Mouse (Mus musculus) embryo, embryonic 11 days (tissue): ENCODE results near the gene Pdcd4.

Experiments used
- DNase-seq: peaks from one replicate; pipeline ENCODE4 v3.0.0-alpha.2; 2015

Pdcd4 gene

DNA sequence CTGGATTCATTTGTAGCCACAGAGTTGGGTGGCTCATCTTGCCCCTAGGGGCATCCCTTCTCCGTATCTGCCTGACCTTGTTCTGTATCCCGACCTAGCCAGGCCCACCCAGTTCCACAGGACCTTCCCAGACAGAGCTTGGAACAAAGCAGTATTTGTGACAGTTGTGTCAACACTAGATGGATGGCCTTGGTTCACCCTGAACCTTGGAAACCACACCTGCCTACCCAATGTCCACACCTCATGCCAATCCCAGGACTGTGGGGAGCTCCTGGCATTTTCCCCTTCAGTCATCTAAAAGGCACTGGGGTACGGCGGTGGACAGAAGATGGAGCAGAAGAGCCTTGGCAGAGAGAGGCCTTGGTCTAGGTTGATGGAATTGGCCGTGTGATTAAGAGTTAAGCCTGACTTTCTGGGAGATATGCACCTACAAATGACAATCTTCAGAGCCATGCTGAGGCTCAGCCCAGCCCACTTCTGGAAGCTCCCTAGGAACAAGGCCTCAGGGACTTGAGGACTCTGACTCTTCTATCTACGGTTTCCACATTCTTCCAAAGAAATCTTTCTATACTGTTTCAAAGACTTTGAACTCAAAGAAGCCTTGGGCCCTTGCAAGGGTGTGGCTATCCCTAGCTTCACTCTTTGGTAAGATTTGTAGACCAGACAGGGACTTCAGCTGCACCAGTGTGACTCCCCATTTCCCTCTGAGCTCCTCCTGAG lies 18.9 kb upstream of the Pdcd4 start:
- DNase-seq, result no peak

DNA sequence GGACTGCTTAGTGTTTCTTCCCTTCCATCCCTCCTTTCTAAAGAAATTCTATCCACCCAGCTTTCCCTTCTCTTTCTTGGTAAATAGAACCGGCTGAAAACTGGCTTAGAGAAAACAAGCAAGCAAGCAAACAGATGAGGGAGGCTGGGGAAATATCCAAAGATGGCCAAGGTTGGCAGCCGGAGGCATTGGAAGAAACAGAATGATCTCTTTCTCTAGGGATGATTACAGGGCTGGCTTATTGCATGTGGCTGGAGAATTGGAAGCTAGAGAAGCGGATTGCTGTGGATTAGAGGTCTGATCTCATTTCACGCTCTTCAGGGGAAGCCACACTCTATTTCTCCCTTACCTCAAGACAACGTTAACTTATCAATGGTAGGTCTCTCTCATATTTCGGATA lies 16.8 kb upstream of the Pdcd4 start:
- DNase-seq, result no peak

DNA sequence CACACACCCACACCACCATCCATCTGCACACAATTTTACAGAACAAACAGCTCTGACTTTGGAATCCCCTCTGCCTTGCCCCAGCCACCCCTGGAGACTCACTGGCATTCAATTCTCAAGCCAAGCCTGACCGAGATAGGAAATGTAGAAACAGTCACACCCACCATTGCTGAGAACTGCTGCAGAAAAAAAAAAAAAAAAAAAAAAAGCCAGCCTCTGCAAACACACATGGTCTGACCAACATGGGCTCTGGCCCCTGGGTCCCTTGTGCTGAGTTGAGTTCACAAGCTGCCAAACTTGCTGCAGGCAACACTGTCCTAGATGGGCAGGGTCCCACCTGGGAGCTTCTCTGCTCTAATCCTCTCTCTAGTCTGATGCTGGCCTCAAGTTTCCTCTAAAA lies 14.3 kb upstream of the Pdcd4 start:
- DNase-seq, result no peak

DNA sequence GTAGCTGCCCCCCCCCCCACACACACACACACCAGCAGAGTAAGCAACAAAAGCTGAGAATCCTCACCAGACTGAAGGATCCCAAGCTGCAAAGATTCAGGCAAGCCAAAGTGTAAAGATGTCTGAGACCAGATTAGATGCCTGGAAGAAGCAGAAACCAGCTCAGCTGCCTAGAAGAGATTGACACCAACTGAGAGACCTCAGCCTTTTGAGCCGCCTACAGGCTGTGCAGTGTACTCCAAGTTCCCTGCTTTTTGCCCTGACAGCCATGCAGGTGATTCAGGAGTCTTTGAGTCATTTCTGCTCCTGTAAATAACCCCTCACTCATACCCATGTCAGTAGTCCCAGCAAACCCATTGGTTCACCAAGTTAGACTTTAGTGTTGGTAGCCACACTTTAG lies 11.6 kb upstream of the Pdcd4 start:
- no peak for DNase-seq

DNA sequence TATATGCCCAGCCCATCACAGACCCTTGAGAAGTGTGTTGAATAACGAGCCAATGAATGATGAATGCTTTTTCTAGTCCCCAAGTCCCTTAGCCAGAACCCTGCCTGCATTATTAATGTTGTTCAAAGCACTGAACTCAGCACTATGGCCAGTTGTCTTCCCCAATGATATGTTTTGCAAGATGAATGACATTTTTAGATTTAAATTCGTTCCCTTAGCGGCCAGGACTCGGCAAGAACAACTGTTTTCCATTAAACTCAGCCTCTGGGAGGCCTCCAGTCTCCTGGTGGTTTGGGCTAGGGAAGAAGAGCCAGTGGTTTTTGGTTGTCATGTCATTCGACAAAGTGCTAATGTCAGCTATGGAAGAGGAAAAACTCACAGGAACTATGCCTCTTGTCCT lies 10.2 kb upstream of the Pdcd4 start:
- DNase-seq, result no peak

DNA sequence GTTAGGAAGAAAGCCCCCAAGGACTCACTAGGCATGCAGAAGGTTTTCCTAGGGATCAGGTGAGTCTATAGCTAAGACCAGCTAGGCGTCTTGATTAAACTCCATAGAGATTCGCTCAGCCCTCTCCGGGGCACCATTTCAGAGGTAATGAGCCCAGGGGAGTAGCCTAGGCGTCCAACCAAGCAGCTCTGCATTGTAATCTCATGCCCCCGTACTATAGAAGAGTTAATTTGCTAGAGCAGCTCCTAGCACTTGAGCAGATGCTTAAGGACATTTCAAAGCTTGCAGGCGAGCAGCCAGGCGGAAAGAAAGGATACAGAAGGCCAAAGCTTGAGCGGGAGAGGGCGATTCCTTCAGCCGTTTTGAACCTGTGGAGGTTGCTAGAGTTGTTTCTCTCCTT lies 6.6 kb upstream of the Pdcd4 start:
- DNase-seq, result no peak

DNA sequence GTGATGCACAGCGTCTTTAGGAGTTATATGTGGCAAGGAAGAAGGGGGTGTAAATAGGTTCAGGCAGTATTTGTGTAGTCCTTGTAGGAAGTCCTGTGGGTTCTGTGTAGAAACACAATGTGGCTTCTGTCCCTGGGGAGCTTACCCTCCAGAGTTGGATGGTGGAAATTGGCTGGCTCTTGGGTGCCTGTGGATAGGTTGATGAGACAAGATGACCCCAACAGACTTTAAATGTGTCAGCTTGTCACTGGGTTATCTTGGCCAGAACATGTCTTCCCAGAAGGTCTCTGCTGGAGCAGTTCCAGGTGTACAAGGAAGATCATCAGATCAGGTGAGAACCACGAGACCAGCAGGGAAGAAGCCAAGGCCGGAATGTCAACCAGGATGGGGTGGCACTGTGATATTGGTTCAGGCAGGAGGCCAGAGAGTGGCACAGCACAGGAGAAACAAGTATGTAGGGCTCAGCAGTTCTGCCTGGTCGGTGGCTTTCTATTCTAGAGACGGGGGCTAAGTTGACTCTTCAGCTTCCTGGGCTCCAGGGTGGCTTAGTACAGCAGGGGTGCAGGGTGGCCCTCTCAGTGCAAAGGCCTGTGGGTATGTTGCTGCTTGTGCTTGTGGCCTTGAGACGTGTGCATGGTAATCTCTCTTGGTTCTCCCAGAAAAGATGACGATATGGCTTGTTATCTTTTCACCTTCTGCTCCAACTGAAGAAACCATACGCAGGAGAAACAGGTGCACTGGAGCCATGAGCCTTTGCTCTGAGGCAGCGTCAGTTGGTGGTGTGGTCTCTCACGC lies 5.3 kb upstream of the Pdcd4 start:
- DNase-seq, result no peak

DNA sequence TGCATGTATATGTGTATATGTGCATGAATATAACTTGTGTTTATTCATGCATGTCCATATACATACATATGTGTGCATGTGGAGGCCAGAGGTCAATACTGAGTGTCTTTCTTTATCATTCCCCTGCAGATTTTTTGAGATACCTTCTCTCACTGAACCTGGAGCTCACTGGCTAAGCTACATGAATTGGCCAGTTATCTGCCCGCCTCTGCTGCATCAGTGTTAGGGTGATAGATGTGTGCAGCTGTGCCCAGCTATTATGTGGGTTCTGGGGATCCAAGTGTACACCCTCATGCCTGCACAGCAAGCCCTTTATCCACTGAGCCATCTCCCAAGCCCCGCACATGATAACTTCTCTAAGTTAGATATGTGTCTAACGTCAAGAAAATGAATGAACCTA lies 4.2 kb upstream of the Pdcd4 start:
- DNase-seq, result no peak

DNA sequence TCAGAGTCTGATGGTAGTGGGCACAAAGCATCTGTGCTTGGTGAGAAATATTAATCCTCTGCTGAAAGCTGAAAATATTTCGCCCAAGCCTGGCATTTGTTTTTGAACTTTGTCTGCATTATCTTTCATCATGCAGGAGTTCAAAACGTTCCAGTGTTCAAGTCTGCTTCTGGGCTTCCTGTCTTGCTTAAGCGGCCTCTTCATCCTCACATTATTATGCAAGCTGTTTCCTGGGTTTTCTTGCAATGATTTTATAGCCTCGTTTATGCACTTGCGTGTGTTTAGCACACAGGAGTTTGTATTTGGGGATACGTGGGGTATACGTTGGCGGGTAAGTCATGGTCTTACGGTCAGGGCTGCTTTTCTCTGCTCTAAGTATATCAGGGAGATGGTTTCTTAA lies 3.7 kb upstream of the Pdcd4 start:
- no peak for DNase-seq

DNA sequence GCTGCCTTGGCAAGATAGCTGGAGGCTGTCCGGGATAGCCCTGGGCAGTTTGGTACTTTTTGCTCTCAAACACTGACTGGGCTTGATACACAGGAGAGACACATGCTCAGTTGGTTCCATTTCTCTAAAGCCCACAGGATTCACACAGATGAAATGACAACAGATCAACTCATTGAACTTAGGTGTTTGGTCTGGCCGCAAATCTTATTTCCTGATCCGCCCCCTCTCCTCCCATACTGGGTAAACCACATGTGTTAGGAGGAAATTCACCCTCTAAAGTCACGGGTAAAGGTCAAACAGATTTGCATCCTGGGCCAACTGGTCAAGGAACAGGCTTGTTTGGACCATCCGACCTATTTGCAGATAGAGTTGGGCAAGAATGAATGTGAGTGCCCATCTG lies 2.5 kb upstream of the Pdcd4 start:
- no peak for DNase-seq

DNA sequence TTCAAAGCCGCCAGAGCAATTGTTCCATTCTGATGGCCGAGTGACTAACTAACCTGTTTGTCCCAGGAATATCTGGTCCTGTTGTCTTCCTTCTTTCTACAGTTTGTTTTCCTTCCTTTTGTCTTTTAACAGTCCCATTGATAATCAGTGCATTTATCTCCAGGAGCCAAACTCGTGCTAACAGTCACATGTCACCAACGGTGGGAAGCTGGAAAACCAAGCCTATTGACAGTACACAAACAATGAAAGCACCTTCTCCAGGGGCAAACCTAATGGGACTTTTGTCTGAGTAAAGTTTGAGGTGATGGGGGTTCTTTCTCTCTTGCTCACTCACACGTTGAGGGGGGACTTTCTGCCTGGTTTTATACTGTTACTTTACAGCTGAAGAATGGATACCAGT lies 1.8 kb upstream of the Pdcd4 start:
- DNase-seq, result no peak

DNA sequence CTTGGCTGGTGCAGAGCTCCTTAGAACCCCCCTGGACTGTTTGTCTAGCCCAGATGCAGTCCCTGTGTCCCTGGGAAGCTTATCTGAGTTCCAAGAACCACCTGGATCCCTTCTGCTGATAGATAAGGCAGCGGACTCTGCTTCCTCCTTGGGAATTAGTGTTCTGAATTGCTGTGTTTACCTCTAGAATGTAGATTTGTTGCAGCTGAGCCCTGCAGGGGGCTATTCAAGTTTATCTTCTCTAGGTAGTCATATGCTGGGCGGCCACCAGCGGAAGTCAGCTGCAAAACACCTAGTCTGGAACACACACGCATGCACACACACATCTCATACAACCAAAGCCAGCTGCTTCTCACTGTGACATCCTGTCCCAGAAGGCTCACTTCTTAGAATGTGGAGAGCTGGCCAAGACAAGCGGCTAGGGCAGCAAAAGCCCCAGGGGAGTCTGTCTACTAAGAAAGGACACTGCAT lies 1.2 kb upstream of the Pdcd4 start:
- no peak for DNase-seq

DNA sequence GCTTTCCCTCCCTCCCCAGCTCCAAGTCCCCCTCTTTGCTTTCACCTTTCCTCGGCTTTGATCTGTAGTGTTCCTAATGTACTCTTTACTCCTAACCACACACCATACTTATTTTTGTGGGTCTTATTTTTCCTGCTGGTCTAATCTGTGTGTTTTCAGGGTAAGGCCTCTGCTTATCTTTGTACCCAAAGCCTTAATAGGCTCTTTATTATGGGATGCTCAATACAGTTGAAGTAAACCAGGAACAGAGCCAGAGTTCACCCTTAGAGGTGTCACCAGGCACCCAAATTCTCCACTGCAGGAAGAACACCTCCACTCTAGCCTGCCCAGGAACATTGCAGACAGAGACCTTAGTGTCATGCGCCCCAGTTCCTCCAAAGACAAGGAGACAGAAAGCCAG lies 462 bp upstream of the Pdcd4 start:
- no peak for DNase-seq

DNA sequence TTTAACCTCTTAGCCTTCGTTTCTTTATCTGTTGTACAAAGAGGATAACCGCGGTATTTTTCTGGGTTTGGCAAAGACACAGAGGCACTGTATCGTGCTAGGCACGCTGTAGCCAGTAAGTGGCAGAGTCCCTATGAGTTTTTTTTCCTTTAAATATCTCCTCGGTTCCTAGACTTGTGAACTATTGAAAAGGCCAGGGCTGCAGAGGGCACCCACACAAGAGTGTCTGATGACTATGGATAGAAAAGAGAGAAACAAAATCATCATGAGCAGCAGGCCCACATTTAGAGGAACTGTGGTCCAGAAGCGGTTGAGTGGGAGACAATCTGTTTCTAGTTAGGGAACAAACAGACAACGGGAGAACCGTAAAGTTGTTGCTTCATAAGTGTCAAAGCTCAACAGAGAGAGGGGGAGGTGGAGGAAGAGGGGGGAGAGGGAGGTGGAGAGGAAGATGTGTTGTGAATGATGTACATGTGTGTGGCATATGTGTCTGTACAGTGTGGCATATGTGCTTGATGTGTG lies 868 bp downstream of the Pdcd4 start:
- DNase-seq, result peak; percentile 10

DNA sequence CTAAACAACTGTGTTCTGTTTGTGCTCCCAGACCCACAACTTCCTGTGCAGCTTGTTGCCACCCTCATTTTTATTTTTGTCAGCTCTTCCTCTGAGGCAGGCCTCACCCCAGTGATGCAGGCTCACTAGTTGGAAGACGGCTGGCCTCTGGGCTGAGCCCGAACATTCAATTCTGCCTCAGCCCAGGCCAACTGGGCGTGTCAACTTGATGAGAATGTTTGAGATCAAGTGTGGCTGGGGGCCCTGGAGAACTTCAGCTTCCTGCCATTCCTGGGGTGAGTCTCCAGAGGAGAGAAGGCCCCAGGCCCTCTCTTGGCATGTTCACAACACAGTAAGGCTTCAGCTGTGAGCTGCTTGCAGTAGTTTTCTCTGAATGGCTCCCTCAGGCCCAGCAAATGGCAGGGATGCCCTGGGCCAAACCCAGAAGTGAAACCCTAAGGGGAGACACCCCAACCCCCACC lies 1.7 kb downstream of the Pdcd4 start:
- DNase-seq, result no peak

DNA sequence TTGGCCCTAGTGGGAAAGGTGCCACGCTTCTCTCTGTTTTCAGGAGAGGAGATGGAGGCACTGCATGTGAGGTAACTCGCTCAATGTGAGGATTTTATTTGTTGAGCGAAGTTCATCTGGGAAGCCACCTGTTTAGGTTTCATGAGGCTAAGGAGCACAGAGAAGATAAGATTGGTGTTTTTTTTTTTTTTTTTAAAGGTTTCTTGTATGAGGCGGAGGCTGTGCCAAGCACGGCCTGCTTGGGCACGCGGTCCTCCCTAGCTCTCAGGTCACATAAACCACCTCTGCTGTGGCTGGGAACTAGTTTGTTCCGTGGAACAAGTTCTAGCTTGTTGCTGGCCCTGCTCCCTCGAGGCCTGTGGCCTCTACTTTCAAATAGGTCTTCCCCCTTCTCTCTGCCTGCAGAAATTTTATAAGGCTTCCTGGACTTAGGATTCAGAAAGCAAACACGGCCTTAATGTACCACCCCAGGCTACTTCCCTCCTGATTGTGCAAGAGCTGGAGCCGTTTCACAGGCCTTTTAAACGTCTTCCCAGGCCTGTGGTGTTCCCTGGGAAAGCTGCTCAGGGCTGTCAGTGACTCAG lies 2.6 kb downstream of the Pdcd4 start:
- no peak for DNase-seq

DNA sequence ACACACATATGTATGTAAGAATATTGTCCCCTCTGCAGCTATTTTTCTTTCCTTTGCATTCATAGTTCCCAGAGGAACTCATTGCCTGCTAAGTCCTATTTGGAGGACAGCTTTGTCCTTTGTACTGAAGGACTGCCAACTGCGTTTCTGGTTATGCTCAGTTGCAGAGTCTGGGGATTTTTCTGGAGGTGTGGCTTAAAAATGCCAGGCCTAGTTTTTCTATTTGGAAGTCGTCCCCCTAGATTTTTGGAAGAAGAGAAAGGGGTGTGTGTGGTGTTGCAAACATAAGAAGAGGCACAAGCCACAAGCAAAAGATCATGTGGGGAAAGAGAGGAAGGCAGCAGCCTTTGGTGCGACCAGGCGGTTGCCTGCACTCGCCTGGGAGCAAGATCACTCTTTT lies 6.0 kb downstream of the Pdcd4 start:
- no peak for DNase-seq

DNA sequence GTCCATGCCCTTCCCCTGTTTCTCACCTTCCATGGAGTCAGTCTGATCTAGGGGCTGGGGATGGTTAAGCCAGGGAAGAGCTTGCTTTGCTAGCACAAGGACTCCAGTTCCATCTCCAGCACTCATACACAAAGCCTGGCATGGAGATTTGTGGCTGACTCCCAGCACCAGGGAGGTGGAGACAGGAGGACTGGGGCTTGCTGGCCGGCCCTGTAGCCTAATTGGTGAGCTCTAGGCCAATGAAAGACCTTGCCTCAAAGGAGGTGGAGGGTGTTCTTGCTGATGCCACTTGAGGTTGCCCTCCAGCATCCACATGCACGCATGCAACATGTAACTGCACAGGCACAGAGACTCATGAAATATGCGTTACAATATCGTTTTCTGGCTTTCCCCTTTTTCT lies 6.5 kb downstream of the Pdcd4 start:
- no peak for DNase-seq

DNA sequence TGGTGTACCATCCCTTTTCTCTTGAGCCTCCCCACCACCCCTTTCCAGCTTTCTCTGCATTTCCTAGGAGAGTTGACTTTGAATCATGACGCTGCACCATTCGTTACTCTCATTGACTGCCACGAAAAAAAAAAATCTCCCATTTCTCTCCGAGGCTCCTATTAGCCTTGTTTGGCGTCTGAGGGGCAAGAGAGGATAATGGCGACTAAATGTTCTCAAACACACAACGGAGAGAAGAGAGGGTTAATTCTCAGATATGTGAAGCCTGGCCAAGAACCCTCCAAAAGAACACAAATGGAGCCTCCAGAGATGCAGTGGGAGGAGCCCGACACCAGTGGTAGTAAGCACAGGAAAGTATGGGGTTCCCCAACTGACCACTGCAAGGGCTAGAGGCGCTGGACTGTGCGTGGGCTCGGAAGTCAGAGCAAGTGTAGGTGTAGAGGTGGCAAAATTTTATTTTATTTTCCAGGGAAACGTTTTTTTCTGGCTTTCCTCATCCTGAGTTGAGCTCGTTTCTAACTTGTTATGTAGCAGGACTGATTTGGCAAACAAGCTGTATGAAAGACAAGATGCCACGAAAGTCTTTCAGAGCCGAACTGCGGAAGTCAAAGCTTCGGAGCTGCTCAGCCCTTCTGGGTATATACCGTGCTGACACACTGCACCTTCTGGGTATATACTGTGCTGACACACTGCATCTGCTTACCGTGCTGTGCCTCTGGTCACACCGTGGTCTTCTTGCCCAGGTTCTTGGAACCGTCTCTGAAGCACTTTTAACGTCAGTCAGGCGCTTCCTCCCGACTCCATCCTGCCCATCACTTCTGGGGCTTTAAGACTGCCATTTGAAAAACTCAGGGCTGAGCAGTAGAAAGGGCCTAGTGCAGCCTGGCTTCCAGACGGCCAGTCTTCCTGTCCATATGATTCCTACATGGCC lies 7.2 kb downstream of the Pdcd4 start:
- DNase-seq, result no peak

DNA sequence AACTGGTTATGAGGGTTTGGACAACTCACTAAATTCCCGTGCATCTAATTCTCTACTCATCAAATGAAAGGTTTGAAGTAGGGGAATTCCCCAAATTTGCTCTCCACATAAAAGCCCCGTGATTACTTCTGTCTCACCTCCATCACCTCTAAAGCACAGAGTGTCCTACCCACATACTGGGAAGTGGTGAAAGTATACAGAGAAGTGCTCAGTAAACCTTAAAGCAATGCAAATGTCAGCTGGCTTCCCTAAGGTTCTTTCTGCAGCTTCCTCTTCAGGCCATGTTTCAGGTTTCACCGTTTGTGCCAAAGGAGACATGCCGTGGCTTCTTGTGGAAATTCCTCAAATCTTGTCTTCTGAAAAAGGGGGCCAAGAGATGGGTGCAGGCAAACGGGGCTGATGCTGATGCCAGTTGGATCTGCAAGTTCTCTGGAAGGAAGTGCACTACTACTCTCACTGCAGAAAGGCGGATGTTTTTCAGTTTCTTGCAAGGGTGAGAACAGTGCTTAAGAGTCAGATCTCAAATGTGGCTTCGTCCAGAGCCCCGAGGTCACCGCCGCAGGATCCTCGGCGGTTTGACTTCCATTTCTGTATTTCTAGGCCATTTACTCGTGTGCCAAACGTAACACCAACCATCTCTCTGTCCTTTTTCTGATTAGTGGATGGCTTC lies 8.0 kb downstream of the Pdcd4 start:
- DNase-seq, result no peak

DNA sequence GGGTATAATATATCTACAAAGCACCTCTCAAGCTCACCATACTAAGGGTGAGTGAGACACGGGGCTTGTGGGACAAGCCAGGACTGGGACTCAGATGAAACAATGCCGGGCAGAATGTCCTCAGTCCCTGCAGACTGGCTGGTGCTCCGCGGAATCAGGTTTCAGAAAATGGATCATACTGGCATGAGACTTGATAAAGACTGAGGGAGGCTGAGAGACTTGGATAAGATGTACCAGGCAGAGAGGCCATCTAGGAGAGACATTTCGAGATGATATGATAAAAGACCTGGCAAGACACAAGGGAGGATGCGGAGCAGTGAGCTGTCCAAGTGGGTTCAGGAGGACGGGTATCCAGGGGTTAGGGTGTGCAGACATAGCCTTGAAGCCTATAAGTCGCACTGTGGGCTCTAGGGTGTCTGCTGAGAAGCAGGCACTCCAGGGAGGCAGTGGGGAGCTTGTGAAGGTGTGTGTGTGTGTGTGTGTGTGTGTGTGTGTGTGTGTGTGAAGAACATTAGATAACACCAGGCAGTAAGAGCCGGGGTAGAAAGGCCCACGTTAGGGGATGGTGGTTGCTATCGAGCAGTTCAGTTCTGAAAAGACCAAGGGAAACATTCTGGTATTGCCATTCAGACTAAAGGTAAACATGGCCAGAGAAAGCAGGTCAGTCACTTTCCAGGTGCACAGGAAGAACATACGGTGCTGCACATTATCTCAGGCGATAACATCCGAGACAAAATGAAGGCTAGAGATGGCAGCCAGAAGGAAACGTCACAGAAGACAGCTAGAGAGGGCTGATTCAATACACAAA lies 10.1 kb downstream of the Pdcd4 start:
- DNase-seq, result no peak
